Mouse (Mus musculus) lung, embryonic 14.5 days (tissue): ENCODE measurements at regions not wholly inside any gene's neighbourhood (a gene's known extent, or its start where the extent isn't known, plus 50 kb on each side); places are given as distances from the start of the nearest gene placed in this dataset.
"Not testable (repeated sequence)": the region's sequence is repeated elsewhere in the genome, so short reads cannot be mapped to it uniquely, and the experiment has no call there.

Source experiments
- ATAC-seq: fragments of 200-750 bp; cut with Nextera tagmentation; 2 replicates; pipeline ENCODE4 v1.8.0; 2017; ENCODE audit warnings: mild to moderate bottlenecking, moderate TSS enrichment, moderate library complexity; ENCODE audit not compliant: insufficient read depth
- DNase-seq: peaks from one replicate; pipeline ENCODE4 v3.0.0-alpha.2; 2015
- H3K27ac ChIP-seq: fragments of 300-500 bp; sonication (generic); 2 replicates; pipeline ENCODE4 v1.5.1; 2014; ENCODE audit warnings: low read depth, mild to moderate bottlenecking, moderate library complexity
- H3K27me3 ChIP-seq: fragments of 300-500 bp; sonication (generic); 2 replicates; pipeline ENCODE4 v1.6.1; 2014; ENCODE audit warnings: low read length, control low read depth; ENCODE audit not compliant: insufficient read depth
- H3K36me3 ChIP-seq: fragments of 300-500 bp; sonication (generic); 2 replicates; pipeline ENCODE4 v1.6.1; 2014; ENCODE audit warnings: control low read depth; ENCODE audit not compliant: insufficient read depth
- H3K4me1 ChIP-seq: fragments of 300-500 bp; sonication (generic); 2 replicates; pipeline ENCODE4 v1.6.1; 2014; ENCODE audit warnings: antibody characterized with exemption, control low read depth; ENCODE audit not compliant: insufficient read depth
- H3K4me2 ChIP-seq: fragments of 300-500 bp; sonication (generic); 2 replicates; pipeline ENCODE4 v1.6.1; 2014; ENCODE audit warnings: mild to moderate bottlenecking
- H3K4me3 ChIP-seq: fragments of 300-500 bp; sonication (generic); 2 replicates; pipeline ENCODE4 v1.5.1; 2014; ENCODE audit warnings: low read depth, low read length
- H3K9ac ChIP-seq: fragments of 300-500 bp; sonication (generic); 2 replicates; pipeline ENCODE4 v1.6.1; 2014
- H3K9me3 ChIP-seq: fragments of 300-500 bp; sonication (generic); 2 replicates; pipeline ENCODE4 v1.6.1; 2016; ENCODE audit warnings: low read depth, low read length, control low read depth
- CTCF ChIP-seq: IDR thresholded peaks from 2 replicates; pipeline ENCODE4 v1.5.1; 2016; ENCODE audit warnings: antibody characterized with exemption, low read depth
- WGBS: fragments of 180-500 bp; shearing (Covaris S2); extraction: QIAGEN DNeasy Blood & Tissue Kit; methylation state at CpG from one replicate; pipeline ENCODE4 v1.1.7; 2014; 5-methylcytosine and 5-hydroxymethylcytosine counted together

DNA sequence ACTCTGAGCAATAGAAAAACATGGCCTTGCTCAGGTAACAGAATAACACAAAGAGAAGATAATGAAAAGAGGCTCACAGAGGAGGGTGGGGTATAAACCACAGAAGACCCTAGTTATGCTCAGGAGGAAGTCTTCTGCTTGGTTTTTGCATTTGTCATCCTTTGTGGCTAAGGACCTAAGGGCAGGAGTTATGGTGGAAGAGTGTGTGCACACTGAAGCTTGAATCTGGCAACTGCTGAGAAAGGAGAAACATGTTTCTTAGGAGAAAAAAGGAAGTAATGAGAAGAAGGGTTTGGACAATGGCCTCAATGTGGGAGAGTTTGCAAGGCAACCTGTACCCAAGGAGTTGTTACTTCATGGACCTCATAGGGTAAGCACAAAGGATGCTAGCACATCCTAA, 106.8 kb upstream of the Nyap2 start:
- DNase-seq (no peak), ATAC-seq (no peak)
- H3K36me3 ChIP-seq: no peaks in the 10 kb centered on the region
- H3K4me3 ChIP-seq: no peak overlapping the region
- H3K9ac ChIP-seq: no peak overlapping the region
- no peak for TF ChIP-seq CTCF
- H3K27me3 ChIP-seq: no peaks in the 10 kb centered on the region
- H3K4me2 ChIP-seq: no peak overlapping the region
- no peaks in the 10 kb centered on the region for H3K9me3 ChIP-seq
- no peaks in the 10 kb centered on the region for H3K4me1 ChIP-seq
- no peak overlapping the region for H3K27ac ChIP-seq

DNA sequence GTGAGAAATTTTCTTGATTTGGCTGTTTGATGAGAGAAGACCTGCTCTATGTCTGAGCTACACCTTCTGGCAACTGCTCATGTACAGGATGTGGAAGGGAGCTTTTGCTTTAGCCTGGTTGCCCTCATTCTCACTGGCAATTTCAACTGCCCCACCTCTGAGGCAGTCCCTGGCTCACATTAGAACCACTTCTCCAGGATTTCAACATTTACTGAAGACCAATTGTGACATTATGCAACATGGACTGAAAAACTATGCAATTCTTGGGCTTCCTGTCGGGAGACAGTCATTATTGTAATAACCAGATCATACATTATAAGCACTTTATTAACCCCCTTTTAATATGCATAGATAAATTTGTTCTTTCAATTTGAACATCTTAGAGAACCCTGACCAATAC, 107.6 kb upstream of the Nyap2 start:
- Histone ChIP-seq H3K9me3 (no peaks in the 10 kb centered on the region), H3K27ac (no peak overlapping the region), H3K9ac (no peak overlapping the region), H3K36me3 (no peaks in the 10 kb centered on the region), H3K4me1 (no peaks in the 10 kb centered on the region), H3K27me3 (no peaks in the 10 kb centered on the region), H3K4me2 (no peak overlapping the region), H3K4me3 (no peak overlapping the region)
- ATAC-seq (no peak), DNase-seq (no peak)
- TF ChIP-seq CTCF: no peak
- 62% methylated on average over 1 of the region's 1 CpGs for WGBS

GRCm38 (mm10) chr1:80965792-80966191, 111.0 kb upstream of the Nyap2 start:
- H3K27ac ChIP-seq: no peak overlapping the region
- no peak for ATAC-seq
- TF ChIP-seq CTCF: no peak
- 61% methylated on average over 2 of the region's 2 CpGs for WGBS
- DNase-seq: no peak
- H3K4me3 ChIP-seq: no peak overlapping the region
- H3K9ac ChIP-seq: no peak overlapping the region
- no peaks in the 10 kb centered on the region for H3K27me3 ChIP-seq
- no peaks in the 10 kb centered on the region for H3K36me3 ChIP-seq
- H3K4me1 ChIP-seq: no peaks in the 10 kb centered on the region
- no peak overlapping the region for H3K4me2 ChIP-seq
- no peaks in the 10 kb centered on the region for H3K9me3 ChIP-seq

GRCm38 (mm10) chr1:80964376-80964775, 112.4 kb upstream of the Nyap2 start:
- no peak for TF ChIP-seq CTCF
- DNase-seq (no peak), ATAC-seq (no peak)
- no peak overlapping the region for H3K9ac ChIP-seq
- no peak overlapping the region for H3K4me2 ChIP-seq
- no peaks in the 10 kb centered on the region for H3K4me1 ChIP-seq
- no peak overlapping the region for H3K27ac ChIP-seq
- no peaks in the 10 kb centered on the region for H3K36me3 ChIP-seq
- no peaks in the 10 kb centered on the region for H3K27me3 ChIP-seq
- no peak overlapping the region for H3K4me3 ChIP-seq
- H3K9me3 ChIP-seq: no peaks in the 10 kb centered on the region
- 79% methylated on average over 5 of the region's 5 CpGs for WGBS

DNA sequence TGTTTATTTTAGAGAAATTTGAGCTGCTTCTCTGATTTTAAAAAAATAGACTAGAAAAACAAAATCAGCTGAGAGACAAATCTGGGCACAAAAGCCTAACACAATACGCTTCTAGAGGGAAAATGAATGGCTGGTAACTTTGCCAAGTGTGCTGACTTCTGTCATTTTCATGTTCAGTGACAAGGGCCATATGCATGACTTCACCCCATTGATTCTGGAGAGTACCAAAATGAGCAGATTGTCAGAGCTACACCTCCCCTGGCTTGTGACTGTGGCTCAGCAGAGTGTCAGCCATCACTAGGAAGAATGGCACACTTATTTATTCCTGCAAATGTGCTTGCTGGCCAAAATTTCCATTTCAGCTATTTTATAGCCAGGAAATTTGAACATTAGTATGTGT, 112.9 kb upstream of the Nyap2 start:
- H3K9me3 ChIP-seq: no peaks in the 10 kb centered on the region
- no peak overlapping the region for H3K27ac ChIP-seq
- no peaks in the 10 kb centered on the region for H3K36me3 ChIP-seq
- H3K9ac ChIP-seq: no peak overlapping the region
- no peak overlapping the region for H3K4me3 ChIP-seq
- no peak overlapping the region for H3K4me2 ChIP-seq
- H3K4me1 ChIP-seq: no peaks in the 10 kb centered on the region
- 60% methylated on average over 1 of the region's 1 CpGs for WGBS
- H3K27me3 ChIP-seq: no peaks in the 10 kb centered on the region
- no peak for TF ChIP-seq CTCF
- no peak for ATAC-seq
- DNase-seq: no peak

- peak; percentile 63 for DNase-seq
- H3K36me3 ChIP-seq: no peaks in the 10 kb centered on the region
- H3K9ac ChIP-seq: no peak overlapping the region
- no peaks in the 10 kb centered on the region for H3K9me3 ChIP-seq
- H3K4me2 ChIP-seq: no peak overlapping the region
- no peaks in the 10 kb centered on the region for H3K27me3 ChIP-seq
- no peak overlapping the region for H3K27ac ChIP-seq
- WGBS: 59% methylated on average over 4 of the region's 4 CpGs
- no peak overlapping the region for H3K4me3 ChIP-seq
- TF ChIP-seq CTCF: no peak
- 0 out of 2 replicates have a peak, but pooled peaks have one; percentile 31 for ATAC-seq
- no peaks in the 10 kb centered on the region for H3K4me1 ChIP-seq
Observed at GRCm38 (mm10) chr1:80950406-80950805, 126.3 kb upstream of the Nyap2 start.

DNA sequence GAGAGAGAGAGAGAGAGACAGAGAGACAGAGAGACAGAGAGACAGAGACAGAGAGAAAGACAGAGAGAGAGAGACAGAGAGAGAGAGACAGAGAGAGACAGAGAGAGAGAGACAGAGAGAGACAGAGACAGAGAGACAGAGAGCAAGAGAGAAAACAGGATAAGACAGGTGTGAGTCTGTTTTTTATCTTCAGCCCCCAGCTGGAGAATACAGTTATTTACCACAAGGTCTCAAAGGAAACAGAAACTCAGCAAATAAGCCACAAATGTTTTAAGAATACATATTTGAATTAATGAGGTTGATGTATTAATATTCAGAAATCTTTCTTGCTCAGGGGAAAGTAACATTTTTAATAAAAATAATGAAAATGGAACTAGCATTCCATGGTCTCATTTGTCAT, 130.7 kb upstream of the Nyap2 start:
- H3K4me2 ChIP-seq, H3K27ac ChIP-seq, H3K4me1 ChIP-seq, H3K9ac ChIP-seq, H3K9me3 ChIP-seq, H3K27me3 ChIP-seq, H3K36me3 ChIP-seq, ATAC-seq, DNase-seq, H3K4me3 ChIP-seq: not testable (repeated sequence)

- Histone ChIP-seq H3K4me2 (no peak overlapping the region), H3K27me3 (no peaks in the 10 kb centered on the region), H3K4me1 (no peaks in the 10 kb centered on the region), H3K9me3 (no peaks in the 10 kb centered on the region), H3K27ac (no peak overlapping the region), H3K9ac (no peak overlapping the region), H3K36me3 (no peaks in the 10 kb centered on the region), H3K4me3 (no peak overlapping the region)
- ATAC-seq (no peak), DNase-seq (no peak)
- 78% methylated on average over 4 of the region's 4 CpGs for WGBS
- TF ChIP-seq CTCF: no peak
Observed at GRCm38 (mm10) chr1:80939372-80939771, 137.4 kb upstream of the Nyap2 start.
